Mouse (Mus musculus) olfactory bulb, adult 2 months (tissue): Measurements from ENCODE around the gene Oas2. TPM values are rescaled to one million over a fixed set of nuclear protein-coding genes. Genes with fewer than 3 reads are reported as not detected.

Source experiments
- H3K27ac ChIP-seq: fragments of 200-500 bp; 2 replicates; pipeline ENCODE4 v1.5.1; 2012; ENCODE audit warnings: low read depth, low read length; ENCODE audit not compliant: insufficient read depth
- H3K4me1 ChIP-seq: fragments of 200-500 bp; 2 replicates; pipeline ENCODE4 v1.6.1; 2012; ENCODE audit warnings: low read length; ENCODE audit not compliant: control insufficient read depth, insufficient read depth
- H3K4me3 ChIP-seq: fragments of 200-500 bp; 2 replicates; pipeline ENCODE4 v1.5.1; 2012; ENCODE audit warnings: mild to moderate bottlenecking, low read depth, low read length, moderate library complexity; ENCODE audit not compliant: insufficient read depth
- CTCF ChIP-seq: fragments of 200-500 bp; IDR thresholded peaks from 2 replicates; pipeline ENCODE4 v1.5.1; 2012; ENCODE audit warnings: low read depth, mild to moderate bottlenecking, low read length, moderate library complexity; ENCODE audit not compliant: insufficient read depth
- POLR2A ChIP-seq: fragments of 200-500 bp; IDR thresholded peaks from 2 replicates; pipeline ENCODE4 v1.6.1; 2012; ENCODE audit warnings: mild to moderate bottlenecking, low read depth, low read length, moderate library complexity; ENCODE audit not compliant: insufficient read depth
- WGBS: fragments of 180-500 bp; shearing (Covaris S2); methylation state at CpG from one replicate; pipeline ENCODE4 v1.1.7; 2018; 5-methylcytosine and 5-hydroxymethylcytosine counted together
- polyA plus RNA-seq: library from polyadenylated mRNA; stranded (reverse); fragments of >200 nt; gene quantifications from 2 replicates; pipeline ENCODE4 v1.2.4, GENCODE M21; 2012; ENCODE audit warnings: low replicate concordance; ENCODE audit not compliant: missing spikeins, insufficient read depth, insufficient read length

Gene Oas2
- polyA plus RNA-seq, 1 experiment, result not detected

- H3K4me1 ChIP-seq, result peaks cover 50% of the 10 kb centered on the region
- no peak overlapping the region for H3K4me3 ChIP-seq
- WGBS, result 67% methylated on average over 41 of the region's 41 CpGs
- no peak overlapping the region for H3K27ac ChIP-seq
- TF ChIP-seq POLR2A, result no peak
- no peak for TF ChIP-seq CTCF
These were observed 55.0 kb downstream of the Oas2 start for GRCm38 (mm10) chr5:120694695-120695074.

GRCm38 (mm10) chr5:120693931-120694694 is 55.5 kb downstream of the Oas2 start:
- H3K27ac ChIP-seq, result no peak overlapping the region
- TF ChIP-seq POLR2A (no peak), CTCF (no peak)
- 47% methylated on average over 38 of the region's 38 CpGs for WGBS
- H3K4me3 ChIP-seq, result no peak overlapping the region
- H3K4me1 ChIP-seq, result peaks cover 44% of the 10 kb centered on the region

- no peak for TF ChIP-seq CTCF
- TF ChIP-seq POLR2A, result no peak
- H3K27ac ChIP-seq, result no peak overlapping the region
- peaks cover 25% of the 10 kb centered on the region for H3K4me1 ChIP-seq
- H3K4me3 ChIP-seq, result no peak overlapping the region
- WGBS, result 81% methylated on average over 19 of the region's 19 CpGs
These were observed 57.6 kb downstream of the Oas2 start for GRCm38 (mm10) chr5:120692034-120692433.

GRCm38 (mm10) chr5:120690417-120690816 is 59.2 kb downstream of the Oas2 start:
- Histone ChIP-seq H3K4me3 (no peak overlapping the region), H3K27ac (no peak overlapping the region), H3K4me1 (peaks cover 23% of the 10 kb centered on the region; the same call in 1 of the 2 replicates)
- TF ChIP-seq CTCF, result no peak
- no peak for TF ChIP-seq POLR2A
- 62% methylated on average over 4 of the region's 4 CpGs for WGBS

DNA sequence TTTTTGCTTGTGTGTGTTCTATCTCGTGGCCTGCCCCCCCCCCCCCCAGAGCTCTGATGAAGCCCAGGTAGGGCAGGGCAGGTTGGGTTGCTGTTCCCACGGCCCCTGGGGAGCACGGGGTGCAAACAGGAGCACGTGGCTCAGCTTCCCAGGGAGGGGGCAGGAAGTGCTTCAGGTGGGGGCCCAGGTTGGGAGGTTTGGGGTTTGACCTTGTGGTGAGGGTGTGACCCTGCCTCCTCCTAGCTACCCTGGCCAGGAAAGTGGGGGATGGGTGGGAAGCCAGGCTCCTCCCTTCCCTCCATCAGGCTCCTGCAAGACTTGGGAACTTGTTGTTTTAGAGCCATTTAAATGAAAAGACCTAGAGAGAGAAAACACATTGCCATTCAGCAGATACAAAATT is 61.2 kb downstream of the Oas2 start:
- no peak for TF ChIP-seq CTCF
- WGBS, result 61% methylated on average over 4 of the region's 4 CpGs
- Histone ChIP-seq H3K4me1 (peaks cover 13% of the 10 kb centered on the region; the same call in 1 of the 2 replicates), H3K4me3 (no peak overlapping the region), H3K27ac (no peak overlapping the region)

DNA sequence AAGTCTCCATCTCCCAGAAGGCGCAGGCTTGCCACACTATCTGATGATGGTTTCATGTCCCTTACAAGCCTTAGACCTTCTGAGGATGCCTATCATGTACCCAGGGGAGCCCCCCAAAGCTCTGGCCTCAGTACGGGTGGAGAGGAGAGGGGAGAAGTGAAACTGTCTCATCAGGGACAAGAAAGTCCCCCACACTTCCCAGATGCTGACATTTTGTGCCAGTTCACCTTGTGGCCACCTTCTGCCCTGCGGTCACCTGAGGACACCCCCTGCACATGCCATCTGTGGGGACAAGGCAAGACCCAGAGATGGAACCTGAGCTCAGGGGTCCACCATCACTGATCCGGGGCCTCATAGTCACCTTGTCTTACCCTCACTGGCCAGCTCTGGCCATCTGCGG is 61.8 kb downstream of the Oas2 start:
- TF ChIP-seq CTCF, result no peak
- TF ChIP-seq POLR2A, result no peak
- Histone ChIP-seq H3K4me3 (no peak overlapping the region), H3K27ac (no peak overlapping the region), H3K4me1 (peaks cover 13% of the 10 kb centered on the region; the same call in 1 of the 2 replicates)
- WGBS, result 94% methylated on average over 5 of the region's 5 CpGs

DNA sequence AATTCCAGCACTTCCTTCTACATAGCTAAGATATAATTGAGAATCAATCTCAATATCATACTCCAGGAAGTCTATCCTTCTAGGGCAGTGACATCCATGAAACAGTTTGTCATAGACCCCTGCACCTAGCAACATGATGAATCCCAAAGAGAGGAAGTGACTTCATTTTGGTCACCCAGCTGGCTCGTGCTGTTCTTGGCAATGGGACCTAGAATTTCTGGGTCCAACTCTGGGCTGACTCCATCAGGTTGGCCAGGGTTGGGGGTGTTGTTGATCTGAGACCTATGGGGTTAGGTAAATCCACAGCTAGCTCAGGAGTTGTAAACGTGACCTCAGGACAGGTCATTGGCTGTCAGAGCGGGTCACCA is 62.2 kb downstream of the Oas2 start:
- 83% methylated on average over 3 of the region's 3 CpGs for WGBS
- Histone ChIP-seq H3K4me3 (no peak overlapping the region), H3K4me1 (peaks cover 13% of the 10 kb centered on the region; the same call in 1 of the 2 replicates), H3K27ac (no peak overlapping the region)
- no peak for TF ChIP-seq CTCF
- no peak for TF ChIP-seq POLR2A

DNA sequence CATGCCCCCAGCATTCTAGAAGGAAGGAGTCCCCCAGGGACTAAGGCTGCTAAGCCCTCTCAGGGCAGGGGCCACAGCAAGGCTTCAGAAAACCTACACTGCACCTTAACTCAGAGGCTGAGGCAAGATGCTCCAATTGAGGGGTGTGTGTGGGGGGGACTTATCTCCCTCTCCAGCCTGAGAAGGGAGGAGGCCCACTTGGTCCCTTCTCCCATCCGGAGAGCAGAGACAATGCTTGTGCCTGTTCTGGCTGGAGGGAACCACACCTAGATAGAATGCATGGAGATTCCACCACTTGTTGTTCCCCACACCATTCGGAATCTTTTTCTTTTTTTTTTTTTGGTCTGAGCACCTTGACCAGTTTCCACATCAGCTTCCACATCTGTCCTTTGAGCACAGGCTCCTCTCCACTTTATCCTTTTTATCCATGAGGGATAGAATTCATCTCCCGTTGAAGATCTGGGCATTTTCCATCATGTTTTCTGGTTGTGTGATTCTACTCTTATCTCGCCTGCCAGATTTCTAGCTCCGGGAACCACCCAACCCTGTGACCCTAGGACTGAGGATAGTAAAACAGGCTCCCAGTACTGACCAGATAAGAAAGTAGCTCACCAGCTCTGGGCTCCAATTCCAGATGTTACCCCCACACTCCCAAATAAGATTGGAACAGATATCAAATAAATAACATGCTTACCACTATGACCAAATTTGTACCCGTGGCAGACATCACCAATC is 62.7 kb downstream of the Oas2 start:
- 87% methylated on average over 6 of the region's 6 CpGs for WGBS

DNA sequence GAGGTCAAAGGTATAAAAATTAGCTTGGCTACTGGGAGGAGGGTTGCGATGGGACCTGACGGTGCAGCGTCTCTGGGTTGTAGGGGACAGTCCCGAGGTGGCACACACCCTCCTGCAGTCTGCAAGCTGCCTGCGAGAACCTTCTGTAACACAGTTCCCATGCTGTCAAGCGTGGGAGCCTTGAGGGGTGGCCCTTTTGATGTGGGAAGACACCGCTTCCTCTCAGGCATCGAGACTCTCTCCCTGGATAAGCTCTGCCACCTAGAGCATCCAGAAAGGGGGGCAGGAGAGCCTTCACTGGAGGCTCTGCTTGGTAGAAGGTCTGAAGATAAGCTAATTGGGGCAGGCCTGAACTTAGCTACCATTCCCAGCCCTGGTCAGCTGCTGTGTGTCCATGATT is 64.0 kb downstream of the Oas2 start:
- peaks cover 13% of the 10 kb centered on the region for H3K4me1 ChIP-seq
- H3K27ac ChIP-seq, result no peak overlapping the region
- 79% methylated on average over 8 of the region's 8 CpGs for whole genome bisulfite sequencing
- TF ChIP-seq POLR2A, result no peak
- no peak for TF ChIP-seq CTCF
- no peak overlapping the region for H3K4me3 ChIP-seq

More for the DNA sequence above, 62.7 kb downstream of the Oas2 start:
- Histone ChIP-seq H3K4me3 (no peak overlapping the region), H3K4me1 (peaks cover 13% of the 10 kb centered on the region; the same call in 1 of the 2 replicates), H3K27ac (no peak overlapping the region)
- TF ChIP-seq CTCF (no peak), POLR2A (no peak)
